Mouse (Mus musculus) heart, postnatal 0 days (tissue): ENCODE results near the gene Map7.

Experiments
- CTCF ChIP-seq: IDR thresholded peaks from 2 replicates; pipeline ENCODE4 v1.5.1; 2016; ENCODE audit warnings: antibody characterized with exemption, control low read depth, low read depth
- EP300 ChIP-seq: IDR thresholded peaks from 2 replicates; pipeline ENCODE4 v1.6.1; 2016; ENCODE audit warnings: antibody characterized with exemption, low read depth

DNA sequence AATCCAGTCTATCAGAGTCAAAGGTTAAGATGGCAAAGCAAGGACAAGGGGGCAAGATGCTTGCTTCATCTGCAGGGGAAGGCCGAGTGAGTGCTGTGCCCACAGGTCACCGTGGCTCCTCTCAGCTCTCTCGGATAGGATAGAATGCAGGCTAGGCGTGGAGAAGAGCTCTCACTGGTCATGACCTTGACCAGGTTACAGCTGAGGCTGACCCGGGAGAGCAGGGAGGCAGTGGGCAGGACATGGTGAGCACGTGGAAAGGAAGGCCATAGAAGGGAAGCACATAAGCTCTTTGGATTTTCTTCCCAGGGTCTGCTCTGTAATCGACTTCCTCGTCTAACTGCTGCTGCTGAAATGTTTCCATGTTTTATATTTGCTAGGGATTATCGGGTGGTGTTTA, 53.9 kb downstream of the Map7 start:
- no peak for TF ChIP-seq EP300
- no peak for TF ChIP-seq CTCF
